Mouse (Mus musculus) bone marrow, adult 2 months (tissue): ENCODE results near the gene Dnajc30.

ENCODE experiments used
- CTCF ChIP-seq: fragments of 200-500 bp; IDR thresholded peaks from 2 replicates; pipeline ENCODE4 v1.5.1; 2011; ENCODE audit warnings: low read length, control low read depth; ENCODE audit not compliant: control insufficient read depth, insufficient read depth
- POLR2A ChIP-seq: fragments of 200-500 bp; IDR thresholded peaks from 2 replicates; pipeline ENCODE4 v1.6.1; 2011; ENCODE audit warnings: low read depth, mild to moderate bottlenecking, control low read depth, low read length, borderline replicate concordance; ENCODE audit not compliant: control insufficient read depth

GRCm38 (mm10) chr5:135079578-135079977 is 15.6 kb downstream of the Dnajc30 start:
- TF ChIP-seq CTCF: no peak
- TF ChIP-seq POLR2A: no peak
